Mouse (Mus musculus) hindbrain, embryonic 13.5 days (tissue): ENCODE results near the gene Efhd2. TPM values are rescaled to one million over a fixed set of nuclear protein-coding genes. Genes with fewer than 3 reads are reported as not detected.

Experiments used
- ATAC-seq: fragments of 200-750 bp; cut with Nextera tagmentation; 2 replicates; pipeline ENCODE4 v1.8.0; 2017; ENCODE audit warnings: moderate TSS enrichment; ENCODE audit not compliant: low FRiP score
- H3K27ac ChIP-seq: fragments of 300-500 bp; sonication (generic); 2 replicates; pipeline ENCODE4 v1.5.1; 2015; ENCODE audit warnings: inconsistent platforms, mild to moderate bottlenecking, moderate library complexity
- H3K27me3 ChIP-seq: fragments of 300-500 bp; sonication (generic); 2 replicates; pipeline ENCODE4 v1.6.1; 2015; ENCODE audit warnings: mild to moderate bottlenecking, inconsistent platforms
- H3K36me3 ChIP-seq: fragments of 300-500 bp; sonication (generic); 2 replicates; pipeline ENCODE4 v1.6.1; 2015; ENCODE audit warnings: mild to moderate bottlenecking, inconsistent platforms
- H3K4me1 ChIP-seq: fragments of 300-500 bp; sonication (generic); replicated peaks from 2 replicates; pipeline ENCODE4 v1.6.1; 2015; ENCODE audit warnings: inconsistent platforms
- H3K4me2 ChIP-seq: fragments of 300-500 bp; sonication (generic); 2 replicates; pipeline ENCODE4 v1.6.1; 2015; ENCODE audit warnings: inconsistent platforms, mild to moderate bottlenecking, moderate library complexity
- H3K4me3 ChIP-seq: fragments of 300-500 bp; sonication (generic); 2 replicates; pipeline ENCODE4 v1.5.1; 2015; ENCODE audit warnings: mild to moderate bottlenecking, inconsistent platforms
- H3K9ac ChIP-seq: fragments of 300-500 bp; sonication (generic); 2 replicates; pipeline ENCODE4 v1.6.1; 2015; ENCODE audit warnings: mild to moderate bottlenecking, inconsistent platforms
- H3K9me3 ChIP-seq: fragments of 300-500 bp; sonication (generic); 2 replicates; pipeline ENCODE4 v1.6.1; 2016; ENCODE audit warnings: inconsistent platforms
- WGBS: fragments of 180-500 bp; shearing (Covaris S2); methylation state at CpG from one replicate; pipeline ENCODE4 v1.1.7; 2015; 5-methylcytosine and 5-hydroxymethylcytosine counted together
- polyA plus RNA-seq: library from polyadenylated mRNA; unstranded; fragments of >200 nt; fragmentation: Nextera tagmentation; extraction: Ambion mirVana; gene quantifications from 2 replicates; pipeline ENCODE4 v1.2.1, GENCODE M21; 2015

Efhd2 gene
- polyA plus RNA-seq, 1 experiment from 2014 or later = 68.6 TPM

GRCm38 (mm10) chr4:141898905-141899304, 24.2 kb upstream of the Efhd2 start:
- Histone ChIP-seq H3K4me2 (no peak overlapping the region), H3K36me3 (no peaks in the 10 kb centered on the region), H3K4me1 (peaks cover 73% of the 10 kb centered on the region), H3K9ac (no peak overlapping the region), H3K4me3 (no peak overlapping the region), H3K27ac (peak overlapping the region; percentile 89), H3K9me3 (no peaks in the 10 kb centered on the region), H3K27me3 (no peaks in the 10 kb centered on the region)
- no peak for ATAC-seq
- 87% methylated on average over 8 of the region's 8 CpGs for WGBS

DNA sequence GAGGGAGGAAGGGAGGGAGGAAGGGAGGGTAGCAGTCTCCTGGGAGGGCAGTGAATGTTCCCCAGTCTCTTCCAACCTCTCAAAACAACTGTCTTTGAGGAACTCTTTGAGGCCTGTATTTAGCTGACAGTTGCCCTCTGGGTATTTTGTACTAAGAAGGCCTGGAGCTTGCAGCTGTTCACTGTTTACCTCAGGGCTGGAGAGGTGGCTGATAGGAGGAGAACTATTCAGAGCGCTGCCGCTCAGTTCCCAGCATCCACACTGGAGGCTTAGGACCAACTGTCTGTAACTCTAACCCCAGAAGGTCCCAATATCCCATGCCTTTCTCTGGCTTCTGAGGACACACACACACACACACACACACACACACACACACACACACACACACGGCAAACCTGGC, 23.1 kb upstream of the Efhd2 start:
- H3K27me3 ChIP-seq = no peaks in the 10 kb centered on the region
- H3K4me2 ChIP-seq = no peak overlapping the region
- no peak for ATAC-seq
- H3K4me3 ChIP-seq = no peak overlapping the region
- no peaks in the 10 kb centered on the region for H3K36me3 ChIP-seq
- H3K9me3 ChIP-seq = no peaks in the 10 kb centered on the region
- 30% methylated on average over 3 of the region's 3 CpGs for WGBS
- peak overlapping the region; percentile 89 for H3K27ac ChIP-seq
- H3K4me1 ChIP-seq = peaks cover 67% of the 10 kb centered on the region
- no peak overlapping the region for H3K9ac ChIP-seq

DNA sequence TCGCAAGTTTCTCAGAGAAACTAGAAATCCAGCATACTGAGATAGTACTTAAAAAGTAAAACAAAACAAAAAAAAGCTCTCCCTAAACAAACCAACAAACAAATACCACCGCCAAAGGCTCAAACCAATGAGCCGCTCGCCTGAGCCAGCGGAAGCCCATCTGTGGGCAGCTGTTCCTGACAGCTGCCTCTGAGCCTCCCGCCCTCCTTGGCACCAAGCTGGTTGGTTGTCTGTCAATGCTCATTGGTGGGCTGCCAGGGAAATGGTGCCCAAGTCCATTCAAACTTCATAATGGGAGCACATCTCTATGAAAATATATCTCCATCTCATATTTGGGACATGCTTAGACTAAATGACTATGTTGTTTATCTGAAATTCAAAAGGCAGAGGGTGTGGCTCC, 22.5 kb upstream of the Efhd2 start:
- no peak for ATAC-seq
- Histone ChIP-seq H3K9ac (no peak overlapping the region), H3K36me3 (no peaks in the 10 kb centered on the region), H3K9me3 (no peaks in the 10 kb centered on the region), H3K4me1 (peaks cover 61% of the 10 kb centered on the region), H3K27ac (peak overlapping the region; percentile 66), H3K4me2 (no peak overlapping the region), H3K4me3 (no peak overlapping the region), H3K27me3 (no peaks in the 10 kb centered on the region)
- 72% methylated on average over 6 of the region's 6 CpGs for WGBS

GRCm38 (mm10) chr4:141895772-141896171, 21.1 kb upstream of the Efhd2 start:
- 81% methylated on average over 12 of the region's 12 CpGs for WGBS
- Histone ChIP-seq H3K27me3 (no peaks in the 10 kb centered on the region), H3K9me3 (no peaks in the 10 kb centered on the region), H3K4me1 (peaks cover 47% of the 10 kb centered on the region), H3K4me2 (no peak overlapping the region), H3K9ac (no peak overlapping the region), H3K36me3 (no peaks in the 10 kb centered on the region), H3K4me3 (no peak overlapping the region), H3K27ac (no peak overlapping the region)
- ATAC-seq = no peak

DNA sequence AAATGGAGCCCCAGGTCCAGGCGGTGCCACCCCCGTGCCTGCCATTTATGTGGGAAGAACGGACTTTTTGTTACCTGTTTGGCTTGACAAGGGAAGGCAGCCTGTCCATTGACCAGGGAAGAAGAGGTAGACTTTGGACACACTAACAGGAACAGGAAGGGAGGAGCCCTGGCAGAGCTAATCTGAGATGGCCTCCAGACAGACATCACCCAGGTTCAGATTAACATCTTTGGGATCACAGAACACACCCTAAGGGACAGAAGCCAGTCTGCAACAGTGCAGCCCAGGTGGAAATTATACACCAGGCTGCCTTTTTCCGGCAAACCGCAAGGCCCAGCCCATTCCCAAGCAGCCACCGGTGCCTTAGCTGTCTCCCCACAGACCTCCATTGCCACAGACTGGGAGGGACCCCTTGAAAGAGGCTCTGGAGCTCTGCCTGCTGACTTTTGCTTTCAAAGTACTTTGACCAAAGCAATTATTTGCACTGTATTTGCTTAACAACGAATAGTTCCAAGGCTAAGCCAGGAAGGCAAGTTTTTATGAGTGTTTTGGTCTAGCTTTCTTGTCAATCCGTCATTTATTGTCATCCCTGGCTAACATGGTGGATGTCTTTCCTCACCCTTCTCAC, 18.6 kb upstream of the Efhd2 start:
- no peak overlapping the region for H3K27ac ChIP-seq
- 88% methylated on average over 8 of the region's 8 CpGs for whole genome bisulfite sequencing
- no peak overlapping the region for H3K4me2 ChIP-seq
- H3K4me3 ChIP-seq = no peak overlapping the region
- no peak for ATAC-seq
- H3K4me1 ChIP-seq = peaks cover 22% of the 10 kb centered on the region
- no peaks in the 10 kb centered on the region for H3K9me3 ChIP-seq
- H3K36me3 ChIP-seq = no peaks in the 10 kb centered on the region
- H3K9ac ChIP-seq = no peak overlapping the region
- H3K27me3 ChIP-seq = no peaks in the 10 kb centered on the region

DNA sequence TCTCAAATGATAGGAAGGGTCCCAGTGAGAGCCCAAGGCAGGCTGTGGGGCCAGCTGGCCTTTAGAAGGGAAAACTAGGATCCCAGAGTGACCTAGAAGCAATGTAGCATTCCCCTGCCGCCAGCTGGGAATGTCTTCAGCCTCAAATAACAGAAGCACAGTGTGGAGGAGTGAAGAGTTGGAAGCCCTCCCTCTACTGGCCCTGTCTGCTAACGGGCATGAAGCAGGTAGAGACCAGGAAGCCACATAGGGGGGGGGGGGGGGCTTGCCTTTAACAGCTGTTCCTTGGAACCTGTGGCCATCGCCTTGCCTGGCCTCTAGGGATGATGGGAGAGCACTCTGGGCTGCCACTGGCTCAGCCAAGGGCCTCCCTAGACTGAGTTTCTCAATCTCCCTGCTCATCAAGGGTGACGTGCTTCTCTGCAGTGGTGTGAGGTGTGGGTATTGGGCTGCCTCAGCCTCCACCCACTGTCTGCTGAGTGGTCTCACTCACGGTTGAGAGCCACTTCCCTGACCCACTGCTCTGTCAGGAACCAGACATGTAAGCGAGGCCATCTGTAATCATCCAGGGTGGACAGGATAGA, 11.8 kb upstream of the Efhd2 start:
- Histone ChIP-seq H3K27me3 (no peaks in the 10 kb centered on the region), H3K9ac (no peak overlapping the region), H3K36me3 (no peaks in the 10 kb centered on the region), H3K9me3 (no peaks in the 10 kb centered on the region), H3K4me2 (no peak overlapping the region), H3K4me3 (no peak overlapping the region), H3K27ac (no peak overlapping the region), H3K4me1 (no peaks in the 10 kb centered on the region)
- WGBS = 44% methylated on average over 6 of the region's 6 CpGs
- ATAC-seq = 0 out of 2 replicates have a peak, but pooled peaks have one; percentile 32

GRCm38 (mm10) chr4:141885451-141885850, 10.7 kb upstream of the Efhd2 start:
- Histone ChIP-seq H3K27ac (no peak overlapping the region), H3K9ac (no peak overlapping the region), H3K4me2 (no peak overlapping the region), H3K27me3 (no peaks in the 10 kb centered on the region), H3K36me3 (no peaks in the 10 kb centered on the region), H3K4me3 (no peak overlapping the region), H3K9me3 (no peaks in the 10 kb centered on the region), H3K4me1 (no peaks in the 10 kb centered on the region)
- WGBS = 89% methylated on average over 9 of the region's 9 CpGs
- no peak for ATAC-seq

DNA sequence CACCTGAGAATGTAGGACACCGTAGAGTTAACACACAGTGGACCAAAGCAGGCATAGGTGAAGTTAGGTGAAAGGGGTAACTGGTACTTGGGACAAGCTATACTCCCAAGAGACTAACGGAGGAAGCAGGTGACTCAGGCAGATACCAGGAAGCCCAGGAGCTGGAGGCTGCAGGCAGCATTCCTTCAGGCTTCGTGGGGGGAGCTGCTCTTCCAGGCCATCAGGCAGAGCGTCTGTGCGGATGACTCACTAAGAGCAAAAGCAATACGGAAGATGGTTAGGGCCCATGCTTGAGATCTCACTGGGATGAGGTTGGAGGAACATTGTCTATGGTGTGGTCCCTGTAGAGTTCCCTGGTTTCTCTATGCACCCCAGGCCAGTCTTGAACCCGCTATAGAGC, 8.1 kb upstream of the Efhd2 start:
- Histone ChIP-seq H3K4me2 (no peak overlapping the region), H3K27me3 (no peaks in the 10 kb centered on the region), H3K9me3 (no peaks in the 10 kb centered on the region), H3K4me3 (no peak overlapping the region), H3K9ac (no peak overlapping the region), H3K36me3 (no peaks in the 10 kb centered on the region), H3K27ac (no peak overlapping the region), H3K4me1 (no peaks in the 10 kb centered on the region)
- no peak for ATAC-seq
- 85% methylated on average over 7 of the region's 7 CpGs for WGBS

DNA sequence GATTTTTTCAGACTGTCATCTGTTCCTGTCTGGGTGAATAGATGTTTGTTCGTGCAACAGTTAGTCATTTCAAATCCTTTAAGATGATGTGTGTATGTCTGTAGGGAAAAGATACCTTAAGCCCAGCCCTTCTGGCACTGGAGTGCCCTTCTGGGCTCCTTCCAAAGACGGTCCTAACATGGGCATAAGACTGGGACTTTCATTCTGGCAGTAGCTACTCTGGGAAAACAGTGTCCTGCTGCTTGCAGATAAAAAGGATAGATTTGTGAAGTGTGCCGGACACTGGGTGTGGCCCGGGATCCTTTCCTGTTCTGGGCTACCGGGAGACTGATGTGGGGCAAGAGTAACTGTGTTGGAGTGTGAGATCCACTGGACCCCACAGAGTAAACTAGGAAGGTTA, 7.2 kb upstream of the Efhd2 start:
- H3K27me3 ChIP-seq = no peaks in the 10 kb centered on the region
- no peaks in the 10 kb centered on the region for H3K9me3 ChIP-seq
- ATAC-seq = no peak
- H3K4me3 ChIP-seq = no peak overlapping the region
- no peak overlapping the region for H3K4me2 ChIP-seq
- WGBS = 79% methylated on average over 5 of the region's 5 CpGs
- no peaks in the 10 kb centered on the region for H3K4me1 ChIP-seq
- no peak overlapping the region for H3K27ac ChIP-seq
- H3K9ac ChIP-seq = no peak overlapping the region
- H3K36me3 ChIP-seq = no peaks in the 10 kb centered on the region

- H3K4me2 ChIP-seq = no peak overlapping the region
- no peak for ATAC-seq
- H3K9ac ChIP-seq = no peak overlapping the region
- 73% methylated on average over 10 of the region's 10 CpGs for WGBS
- H3K4me3 ChIP-seq = no peak overlapping the region
- no peaks in the 10 kb centered on the region for H3K36me3 ChIP-seq
- H3K27ac ChIP-seq = no peak overlapping the region
- H3K9me3 ChIP-seq = no peaks in the 10 kb centered on the region
- H3K27me3 ChIP-seq = no peaks in the 10 kb centered on the region
- H3K4me1 ChIP-seq = no peaks in the 10 kb centered on the region
Observed at GRCm38 (mm10) chr4:141881289-141881914, 6.7 kb upstream of the Efhd2 start.

DNA sequence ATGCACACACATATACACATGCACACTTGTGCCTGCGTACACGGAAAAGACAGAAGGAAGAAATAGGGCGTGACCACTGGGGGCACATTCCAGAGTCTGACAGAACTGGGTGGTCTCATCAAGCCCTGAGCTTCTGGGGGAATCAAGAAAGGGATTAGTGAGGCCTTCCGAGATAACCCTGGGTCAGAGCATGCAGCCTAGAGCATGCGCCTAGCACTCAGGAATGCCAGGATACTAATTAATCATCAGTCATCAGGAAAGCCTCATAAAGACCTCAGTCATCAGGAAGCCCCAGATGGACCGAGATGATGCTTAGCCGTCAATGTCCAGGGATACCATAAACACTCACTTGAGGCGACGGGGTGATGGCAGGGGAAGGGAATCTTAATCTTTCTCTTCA, 5.2 kb upstream of the Efhd2 start:
- H3K27me3 ChIP-seq = no peaks in the 10 kb centered on the region
- H3K4me3 ChIP-seq = no peak overlapping the region
- peaks cover 14% of the 10 kb centered on the region for H3K4me1 ChIP-seq
- H3K9me3 ChIP-seq = no peaks in the 10 kb centered on the region
- no peak for ATAC-seq
- H3K9ac ChIP-seq = no peak overlapping the region
- 68% methylated on average over 9 of the region's 9 CpGs for WGBS
- H3K4me2 ChIP-seq = no peak overlapping the region
- no peaks in the 10 kb centered on the region for H3K36me3 ChIP-seq
- H3K27ac ChIP-seq = no peak overlapping the region

- Histone ChIP-seq H3K4me1 (peaks cover 16% of the 10 kb centered on the region), H3K9me3 (no peaks in the 10 kb centered on the region), H3K9ac (no peak overlapping the region), H3K27ac (no peak overlapping the region), H3K4me3 (no peak overlapping the region), H3K36me3 (no peaks in the 10 kb centered on the region), H3K27me3 (no peaks in the 10 kb centered on the region), H3K4me2 (no peak overlapping the region)
- ATAC-seq = no peak
- 81% methylated on average over 4 of the region's 4 CpGs for WGBS
Observed at GRCm38 (mm10) chr4:141879074-141879473, 4.4 kb upstream of the Efhd2 start.

DNA sequence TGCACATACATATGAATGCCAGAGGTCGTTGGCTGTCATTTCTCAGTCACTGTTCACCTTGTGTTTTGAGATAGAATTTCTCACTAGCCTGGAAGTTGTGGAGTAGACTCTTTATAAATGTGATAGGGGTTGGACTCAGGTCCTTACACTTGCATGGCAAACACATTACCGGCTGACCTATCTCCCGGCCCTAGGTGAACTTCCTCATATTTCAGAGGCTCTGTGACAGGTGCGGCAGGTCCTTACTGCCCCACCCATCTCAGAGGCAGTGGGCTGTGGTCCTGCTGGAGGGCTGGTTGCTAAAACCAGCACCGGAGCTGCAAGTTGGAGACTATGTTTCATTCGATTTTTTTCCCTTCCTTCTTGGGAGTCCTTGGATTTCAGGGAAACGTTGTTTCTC, 3.9 kb upstream of the Efhd2 start:
- Histone ChIP-seq H3K4me2 (no peak overlapping the region), H3K4me3 (no peak overlapping the region), H3K9ac (no peak overlapping the region), H3K36me3 (no peaks in the 10 kb centered on the region), H3K27ac (no peak overlapping the region), H3K4me1 (peaks cover 21% of the 10 kb centered on the region), H3K9me3 (no peaks in the 10 kb centered on the region), H3K27me3 (no peaks in the 10 kb centered on the region)
- WGBS = 80% methylated on average over 7 of the region's 7 CpGs
- ATAC-seq = no peak
